Mouse (Mus musculus): ENCODE results near the gene Pcna.
"Not testable (repeated sequence)": the region's sequence is repeated elsewhere in the genome, so short reads cannot be mapped to it uniquely, and the experiment has no call there.

Pcna gene

DNA sequence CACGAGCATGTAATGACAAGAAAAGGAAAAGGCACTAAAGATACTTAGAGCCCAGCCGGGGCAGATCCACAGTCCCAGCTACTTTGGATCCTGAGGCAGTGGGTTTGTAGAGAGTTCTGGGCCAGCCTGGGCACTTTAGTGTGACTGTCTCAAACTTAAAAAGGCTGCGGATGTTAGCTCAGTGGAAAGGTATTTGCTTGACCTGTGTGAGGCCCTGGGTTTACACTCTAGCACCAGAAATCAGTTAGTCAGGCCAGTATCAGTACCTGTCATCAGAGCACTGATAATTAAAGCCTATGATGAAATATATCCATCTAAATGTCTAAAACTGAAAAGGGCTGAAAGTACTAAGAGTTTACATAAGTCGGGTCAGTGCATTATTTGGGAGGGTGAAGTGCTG is 23.1 kb upstream of the Pcna start:
- DNase-seq (ENCODE audit: low read depth, low spot score) = no peak

DNA sequence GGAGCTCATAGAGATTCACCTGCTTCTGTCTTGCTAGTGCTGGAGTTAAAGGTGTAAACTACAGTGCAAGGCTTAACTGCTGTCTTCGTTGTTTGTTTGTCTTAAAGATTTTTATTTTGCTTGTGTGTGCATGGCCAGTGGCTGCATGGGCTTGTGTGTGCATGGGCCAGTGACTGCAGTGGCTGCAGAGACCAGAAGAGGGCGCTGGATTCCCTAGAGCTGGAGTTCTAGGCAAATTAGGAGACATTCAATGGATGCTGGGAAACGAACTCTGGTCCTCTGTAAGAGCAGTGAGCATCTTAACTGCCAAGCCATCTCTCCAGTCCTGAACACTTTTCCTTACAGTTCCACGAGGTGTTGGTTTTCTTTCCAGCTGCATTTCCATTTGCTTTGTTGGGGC is 22.4 kb upstream of the Pcna start:
- no peak for DNase-seq (ENCODE audit: low read depth, low spot score)

DNA sequence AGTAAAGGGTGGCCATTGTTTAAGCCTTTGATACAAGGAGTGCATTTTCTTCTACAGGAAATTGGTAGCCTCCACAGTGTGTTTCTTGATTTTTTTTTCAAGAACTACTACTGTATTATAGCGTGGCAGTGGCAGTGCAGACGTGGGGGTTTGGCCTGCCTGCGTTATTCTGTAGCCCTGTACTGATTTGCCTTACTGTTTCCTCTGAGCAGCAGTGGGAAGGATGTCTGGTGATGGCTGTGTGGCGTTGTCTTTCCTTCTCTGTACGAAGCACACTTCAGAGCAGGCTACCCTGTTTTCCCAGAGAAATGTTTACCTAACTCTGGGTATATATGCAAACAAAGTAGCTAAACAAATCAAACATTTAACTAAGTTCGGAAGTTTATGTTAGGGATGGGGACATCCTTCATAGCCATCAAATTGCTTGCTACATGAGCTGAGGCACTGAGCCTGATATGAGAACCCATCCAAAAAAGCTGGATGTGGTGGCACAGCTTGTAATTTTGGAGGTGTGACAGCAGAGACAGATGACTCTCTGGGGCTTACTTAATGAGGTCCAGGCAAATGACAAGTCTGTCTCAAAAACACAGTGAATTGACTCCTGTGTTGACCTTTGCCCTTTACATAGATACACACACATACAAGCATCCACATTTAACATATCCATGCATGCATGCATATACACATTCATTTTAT is 19.7 kb upstream of the Pcna start:
- no peak for DNase-seq (ENCODE audit: low read depth, low spot score)

DNA sequence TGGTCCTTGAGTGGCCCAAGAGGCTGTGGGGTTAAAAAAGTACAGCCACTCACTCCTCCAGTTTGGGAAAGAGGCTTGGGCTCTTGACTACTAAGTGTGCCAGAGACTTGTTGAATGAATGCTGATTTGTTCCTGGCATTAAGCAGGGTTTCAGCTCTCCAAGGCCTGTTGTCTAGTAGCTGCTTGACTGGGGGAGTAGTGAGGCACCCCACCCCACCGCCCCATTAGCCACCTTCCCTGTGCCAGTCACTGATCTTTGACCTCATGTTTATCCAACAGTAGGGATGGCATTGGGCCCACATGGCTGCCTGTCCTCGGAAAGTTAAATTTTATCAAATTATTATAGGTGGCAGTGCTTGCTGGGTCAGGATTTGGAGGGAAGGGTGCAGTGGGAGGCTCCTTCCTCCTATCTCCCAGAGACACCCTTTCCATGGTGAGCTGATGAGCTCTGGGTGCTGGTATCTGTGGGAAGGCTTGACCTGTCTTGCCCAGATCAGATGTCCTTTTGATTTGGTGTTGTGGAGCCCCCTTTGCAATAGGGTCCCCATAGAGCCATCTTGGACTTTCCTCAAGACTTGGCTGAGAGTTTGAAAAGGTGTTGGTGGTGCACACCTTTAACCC is 17.3 kb upstream of the Pcna start:
- DNase-seq (ENCODE audit: low read depth, low spot score) = no peak

DNA sequence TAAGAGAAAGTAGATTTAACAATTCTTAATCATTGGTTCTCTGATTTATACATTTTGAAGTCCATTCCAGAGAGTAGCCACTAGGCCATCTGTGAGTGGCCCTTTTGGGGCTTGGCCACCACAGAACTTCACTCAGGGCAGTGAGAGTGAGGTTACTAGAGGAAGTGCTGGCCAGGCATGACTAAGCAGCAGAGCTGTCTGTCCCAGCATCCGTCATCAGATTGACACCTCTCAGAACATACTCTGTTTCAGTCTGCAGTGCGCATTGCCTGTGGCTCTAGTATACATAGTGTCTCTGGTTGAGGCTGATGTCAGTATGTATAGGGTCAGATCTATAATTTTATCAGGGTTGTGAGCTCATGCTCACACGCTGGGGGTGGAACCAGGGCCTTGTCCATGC is 16.1 kb upstream of the Pcna start:
- no peak for DNase-seq (ENCODE audit: low read depth, low spot score)

DNA sequence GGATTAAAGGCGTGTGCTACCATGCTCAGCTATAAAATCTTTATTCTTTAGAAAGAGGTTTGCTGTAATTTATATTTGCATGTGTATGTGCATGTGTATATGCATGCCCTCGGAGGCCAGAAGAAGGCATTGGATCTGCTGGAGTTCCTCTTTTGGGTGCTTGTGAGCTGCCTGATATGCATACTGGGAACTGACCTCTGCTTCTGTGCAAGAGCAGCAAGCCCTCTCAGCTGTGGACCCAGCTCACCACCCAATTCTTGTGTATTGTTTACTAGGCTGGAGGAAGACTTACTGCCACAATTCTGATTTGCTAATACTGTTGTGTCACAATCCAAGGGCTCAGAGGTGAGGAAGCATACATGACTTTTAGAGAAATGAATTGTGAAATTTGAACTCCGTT is 13.0 kb upstream of the Pcna start:
- no peak for DNase-seq (ENCODE audit: low read depth, low spot score)

DNA sequence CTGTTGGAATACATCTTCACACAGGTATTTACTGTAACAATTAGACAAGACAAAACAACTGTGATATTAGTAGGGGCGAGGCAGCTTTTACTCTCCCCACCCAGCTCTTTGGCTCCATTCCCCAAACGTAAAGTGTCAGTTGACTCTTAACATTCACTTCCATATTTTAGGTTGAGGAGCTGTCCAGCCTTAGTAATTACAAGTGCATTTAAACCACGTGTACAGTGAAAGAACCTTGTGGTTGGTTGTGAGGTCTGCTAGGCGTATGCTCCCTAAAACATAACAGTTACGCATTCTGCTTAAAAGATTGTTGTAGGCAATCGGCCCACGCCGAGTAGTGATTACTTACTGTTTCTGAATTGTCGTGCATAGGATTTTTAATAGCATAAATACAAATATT is 12.1 kb upstream of the Pcna start:
- no peak for DNase-seq (ENCODE audit: low read depth, low spot score)

DNA sequence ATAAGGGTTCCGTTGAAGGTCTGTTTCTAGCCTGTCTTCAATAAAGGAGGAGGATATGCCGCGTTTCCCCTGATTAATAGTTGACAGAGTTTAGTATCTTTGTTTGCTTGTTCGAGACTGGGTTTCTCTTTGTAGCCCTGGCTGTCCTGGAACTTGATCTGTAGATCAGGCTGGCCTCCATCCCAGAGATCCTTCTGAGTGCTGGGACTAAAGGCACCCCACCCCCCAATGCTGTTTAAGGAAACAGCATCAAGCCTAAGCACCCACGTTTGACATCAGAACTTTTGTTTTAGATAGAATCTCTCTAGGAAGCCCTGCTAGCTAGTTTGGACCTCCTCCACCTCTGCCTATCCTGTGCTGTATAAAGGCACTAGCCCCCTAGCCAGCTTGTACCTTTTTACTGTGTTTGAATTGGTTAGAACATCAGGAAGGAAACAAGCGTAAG is 11.2 kb upstream of the Pcna start:
- DNase-seq (ENCODE audit: low read depth, low spot score) = no peak

DNA sequence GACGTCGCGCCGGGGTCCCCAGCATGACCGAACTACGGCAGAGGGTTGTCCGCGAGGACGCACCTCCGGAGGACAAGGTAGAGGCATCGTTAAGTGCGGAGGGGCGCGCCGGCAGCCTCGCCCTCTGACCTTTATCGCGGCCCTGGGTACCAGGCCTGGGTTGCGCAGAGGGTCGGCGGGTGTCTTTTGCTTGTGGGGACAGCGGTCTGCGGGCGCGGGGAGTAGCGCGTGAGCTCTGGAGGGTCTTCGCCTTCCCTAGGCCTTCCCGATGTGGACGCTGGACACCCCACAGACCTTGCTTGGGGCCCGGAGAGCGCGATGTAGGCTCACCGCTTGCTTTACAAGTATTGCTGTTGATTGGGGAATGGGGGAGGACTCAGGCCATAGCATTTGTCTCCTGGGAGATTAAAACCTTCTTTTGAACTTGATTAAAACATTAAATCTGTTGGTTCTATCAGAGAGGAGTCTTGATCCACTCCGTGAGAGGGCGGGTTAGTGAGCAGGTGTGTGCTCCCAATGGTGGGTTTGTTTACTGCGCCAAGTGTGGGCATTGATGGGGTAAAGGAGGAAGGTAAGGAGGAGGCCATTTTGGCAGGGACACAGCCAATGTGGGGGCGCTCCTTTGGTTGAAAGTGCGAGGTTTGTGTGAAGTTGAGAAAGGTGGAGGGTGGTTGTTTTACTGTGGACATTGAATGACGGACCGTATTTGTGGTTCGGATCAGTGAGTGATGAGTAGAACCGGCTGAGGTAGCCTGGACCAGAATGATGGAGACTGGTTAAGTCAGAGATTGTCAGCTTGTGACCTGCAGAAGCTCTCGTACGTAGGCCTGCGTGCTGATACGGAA is 10.5 kb upstream of the Pcna start:
- DNase-seq (ENCODE audit: low read depth, low spot score) = no peak

DNA sequence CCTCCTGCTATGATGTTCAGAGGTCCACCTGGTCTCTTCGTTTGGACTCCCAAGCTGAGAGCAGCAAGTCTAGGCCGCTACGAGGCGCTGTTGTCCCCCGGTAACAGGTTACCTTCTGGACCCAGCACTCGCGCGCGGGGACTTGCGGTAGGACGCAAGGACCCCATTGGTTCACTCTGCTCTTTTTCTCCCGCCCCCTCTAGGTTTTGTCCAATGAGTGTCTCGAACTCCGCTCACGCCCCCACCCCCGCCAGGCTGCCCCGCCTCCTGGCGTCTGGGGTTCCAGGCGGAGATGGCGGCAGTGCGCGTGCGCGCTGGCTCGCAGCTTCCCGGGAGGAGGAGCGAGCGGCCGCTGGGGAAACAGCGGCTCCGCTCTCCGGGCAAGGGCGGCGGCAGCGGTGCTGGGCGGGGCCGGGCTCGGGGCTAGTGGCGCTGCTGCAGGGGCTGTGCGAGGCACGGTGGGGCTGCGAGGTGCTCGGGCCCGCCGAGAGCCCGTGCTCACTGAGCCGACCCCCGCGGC is 9.8 kb upstream of the Pcna start, which contains the start of gene Cds2:
Gene Cds2 (plus strand): TSS at position 270 of the 520 bp plus-strand sequence.
- DNase-seq (ENCODE audit: low read depth, low spot score) = peak; percentile 99

DNA sequence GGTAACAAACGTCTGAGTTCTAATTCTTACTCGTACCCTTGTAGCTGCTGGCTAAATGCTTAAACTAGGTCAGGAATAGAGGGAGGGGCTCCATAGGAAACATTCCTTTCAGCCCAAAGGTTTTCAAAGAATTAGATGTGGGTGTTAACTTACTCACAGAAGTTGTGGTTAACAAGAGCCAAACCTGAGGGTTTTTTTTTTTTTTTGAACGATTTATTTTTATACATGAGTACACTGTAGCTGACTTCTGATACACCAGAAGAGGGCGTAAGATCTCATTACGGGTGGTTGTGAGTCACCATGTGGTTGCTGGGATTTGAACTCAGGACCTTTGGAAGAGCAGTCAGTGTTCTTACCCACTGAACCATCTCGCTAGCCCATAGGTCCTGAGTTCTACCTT is 9.1 kb upstream of the Pcna start:
- DNase-seq (ENCODE audit: low read depth, low spot score) = no peak

DNA sequence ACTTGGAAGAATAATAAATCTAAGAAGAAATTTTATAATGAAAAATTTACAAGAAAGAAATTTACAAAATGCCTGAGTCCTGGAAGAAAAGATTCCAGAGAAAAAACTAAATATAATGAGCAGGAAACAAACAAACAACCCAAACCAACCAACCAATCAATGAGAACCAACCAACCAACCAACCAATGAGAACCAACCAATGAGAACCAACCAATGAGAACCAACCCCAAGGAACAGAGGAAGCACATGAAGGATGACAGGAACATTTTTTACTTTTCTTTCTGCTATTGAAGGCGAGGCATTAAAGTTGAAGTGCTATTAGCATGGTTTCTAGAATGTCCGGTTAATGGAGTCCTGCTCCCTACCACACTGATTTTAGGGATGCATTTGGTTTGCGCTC is 7.5 kb upstream of the Pcna start:
- no peak for DNase-seq (ENCODE audit: low read depth, low spot score)

DNA sequence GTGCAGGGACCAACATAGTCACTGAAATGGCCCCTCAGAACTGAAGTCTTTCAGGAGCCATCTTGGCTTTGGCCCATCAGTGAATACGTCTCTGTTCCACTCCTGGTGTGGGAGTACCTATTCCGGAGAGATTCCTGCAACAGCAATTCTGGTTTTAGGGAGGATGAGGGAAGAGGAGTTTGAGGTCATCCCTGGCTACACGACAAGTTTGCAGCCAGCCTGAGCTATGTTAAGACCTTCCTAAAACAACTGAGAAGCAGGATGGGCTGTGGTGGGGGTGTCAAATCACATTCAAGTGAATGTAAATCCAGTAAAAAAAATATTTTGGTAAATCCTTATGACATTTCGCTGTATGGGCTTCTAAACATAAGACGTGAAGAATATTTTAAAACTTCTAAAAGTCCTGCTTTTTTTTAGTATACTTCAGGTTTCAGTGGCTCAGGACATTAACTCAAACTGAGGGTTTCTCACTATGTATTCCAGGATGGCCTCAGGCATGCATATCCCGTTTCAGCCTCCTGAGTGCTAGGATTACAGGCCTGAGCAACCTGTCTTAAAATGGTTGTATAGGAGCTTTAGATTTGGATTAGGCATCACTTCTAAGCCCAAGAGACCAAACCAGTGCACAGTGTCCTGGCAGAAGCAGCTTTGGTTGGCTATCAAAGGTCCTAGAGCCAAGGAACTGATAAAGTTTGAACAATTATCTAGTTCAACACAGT is 4.4 kb upstream of the Pcna start:
- no peak for DNase-seq (ENCODE audit: low read depth, low spot score)

DNA sequence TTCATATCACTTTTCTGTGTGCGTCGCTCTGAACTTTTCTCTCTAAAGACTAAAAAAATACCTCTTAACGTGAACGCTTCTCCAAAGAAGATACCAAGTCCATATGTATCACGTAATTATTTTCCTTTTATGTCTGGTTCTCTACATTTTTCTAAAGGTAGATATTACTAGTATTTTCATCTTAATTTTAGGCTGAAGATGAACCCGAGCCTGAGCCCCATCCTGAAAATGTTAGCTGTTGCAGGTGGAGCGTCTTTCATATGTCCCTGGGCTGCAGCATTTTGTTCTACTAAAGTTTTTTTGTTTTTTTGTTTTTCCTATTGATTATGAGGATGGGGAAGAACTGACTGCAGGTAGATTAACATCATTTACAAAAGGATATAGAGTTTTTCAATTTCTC is 489 bp upstream of the Pcna start:
- no peak for DNase-seq (ENCODE audit: low read depth, low spot score)

DNA sequence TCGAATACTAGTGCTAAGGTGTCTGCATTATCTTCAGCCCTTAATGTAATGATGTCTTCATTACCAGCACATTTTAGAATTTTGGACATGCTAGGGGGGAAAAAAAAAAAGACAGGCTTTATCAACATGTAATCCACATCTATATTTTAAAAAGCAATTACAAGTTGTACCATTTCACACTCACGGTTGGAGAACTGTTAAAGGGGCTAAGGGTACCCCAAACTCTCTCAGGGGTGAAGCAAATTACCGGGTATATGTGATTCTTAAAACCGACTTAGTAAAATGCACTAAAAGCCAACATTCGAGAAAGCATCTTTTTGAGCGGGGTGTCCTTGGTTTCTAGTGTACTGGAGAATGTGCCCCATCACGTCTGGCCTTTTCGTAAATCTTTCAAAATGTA is 1.2 kb downstream of the Pcna start:
- no peak for DNase-seq (ENCODE audit: low read depth, low spot score)

DNA sequence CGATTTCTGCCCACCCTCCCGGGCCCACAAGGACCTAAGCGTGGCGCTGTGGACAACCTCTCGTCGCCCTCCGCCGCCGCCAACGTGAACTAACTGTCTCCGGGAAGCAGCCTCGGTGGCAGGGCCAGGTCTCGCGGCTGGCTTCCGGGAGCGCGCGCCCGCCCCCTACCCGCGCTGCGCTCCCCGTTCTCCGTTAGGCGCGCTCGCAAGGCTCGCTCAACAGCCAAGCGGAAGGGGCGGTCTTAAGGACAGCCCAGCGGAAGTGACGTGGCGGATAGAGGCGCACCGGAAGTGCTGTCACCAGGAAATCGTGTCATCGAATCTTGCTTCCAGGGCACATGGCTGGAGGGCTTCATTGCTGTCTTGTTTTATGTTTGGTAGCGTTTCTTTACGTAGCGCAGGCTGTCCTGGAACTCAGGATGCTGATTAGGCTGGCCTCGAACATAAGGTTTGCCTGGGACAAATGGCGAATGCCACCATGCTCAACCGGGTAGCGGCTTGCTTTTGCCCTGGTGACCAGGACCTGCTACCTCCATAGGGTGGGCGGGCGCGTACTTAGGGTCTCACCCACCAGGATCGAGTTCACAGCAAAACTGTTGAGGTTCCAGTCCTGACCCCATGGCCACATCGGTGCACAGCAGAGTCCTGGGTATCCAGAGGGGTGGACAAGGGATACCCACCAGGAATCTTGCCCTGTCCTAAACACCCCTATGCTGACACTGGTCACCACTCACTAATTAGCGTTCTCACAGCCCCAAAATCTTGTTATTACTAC is 5.4 kb downstream of the Pcna start, which contains the start of gene Tmem230:
Gene Tmem230 (minus strand): TSS at position 269 of the 775 bp plus-strand sequence.
- DNase-seq (ENCODE audit: low read depth, low spot score) = peak; percentile 93

DNA sequence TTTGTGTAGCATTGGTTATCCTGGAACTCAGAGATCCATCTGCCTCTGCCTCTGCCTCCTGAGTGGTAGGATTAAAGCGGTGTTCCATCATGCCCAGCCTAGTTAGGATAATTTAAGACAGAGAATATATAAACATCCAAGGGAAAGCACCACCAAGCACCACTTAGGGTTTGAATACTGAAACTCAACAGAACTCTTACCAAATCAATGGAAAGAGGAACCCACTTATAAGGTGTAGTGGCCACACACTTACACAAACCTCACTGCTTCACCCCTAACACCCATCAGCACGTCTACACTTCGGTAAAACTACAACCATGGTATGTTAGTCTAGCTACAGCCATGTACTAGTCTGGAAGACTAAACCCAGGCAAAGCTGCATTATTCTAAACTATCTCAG is 9.7 kb downstream of the Pcna start:
- DNase-seq (ENCODE audit: low read depth, low spot score) = no peak

DNA sequence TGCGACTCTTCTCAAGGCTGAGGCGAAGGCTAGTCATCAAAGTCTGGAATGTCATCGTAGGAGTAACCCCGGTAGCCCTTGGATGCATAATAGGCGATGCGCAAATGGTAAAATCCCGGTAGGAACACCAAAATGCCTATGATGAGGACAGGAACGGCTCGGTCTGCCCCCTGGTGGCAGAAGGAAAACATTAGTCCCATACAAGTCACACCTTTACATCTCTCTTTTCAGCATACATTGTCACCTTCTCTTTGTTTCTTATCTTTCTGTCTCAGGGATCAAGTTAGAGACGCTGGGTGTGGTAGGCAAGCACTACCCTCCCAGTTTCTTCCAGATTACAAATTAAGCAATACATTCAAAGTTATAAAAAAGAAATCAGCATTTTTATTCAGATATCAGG is 12.7 kb downstream of the Pcna start:
- peak; percentile 30 for DNase-seq (ENCODE audit: low read depth, low spot score)

DNA sequence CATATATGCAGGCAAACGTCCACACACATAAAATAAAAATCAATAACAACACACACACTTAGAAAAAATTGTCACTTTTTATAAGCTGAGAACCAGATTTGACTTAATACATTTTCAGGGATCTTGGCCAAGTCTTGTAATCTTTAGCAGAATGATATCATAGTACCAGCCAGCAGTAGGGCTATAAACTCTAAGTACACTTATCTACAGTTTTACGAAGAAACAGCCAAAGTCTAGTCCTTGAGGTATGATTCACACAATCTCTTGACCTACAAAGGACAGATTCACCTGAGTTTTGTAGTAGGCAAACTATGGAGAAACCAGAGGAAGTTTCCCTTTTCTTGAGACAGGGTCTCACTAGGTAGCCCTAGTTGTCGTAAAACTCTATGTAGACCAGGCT is 13.7 kb downstream of the Pcna start:
- DNase-seq (ENCODE audit: low read depth, low spot score) = not testable (repeated sequence)

DNA sequence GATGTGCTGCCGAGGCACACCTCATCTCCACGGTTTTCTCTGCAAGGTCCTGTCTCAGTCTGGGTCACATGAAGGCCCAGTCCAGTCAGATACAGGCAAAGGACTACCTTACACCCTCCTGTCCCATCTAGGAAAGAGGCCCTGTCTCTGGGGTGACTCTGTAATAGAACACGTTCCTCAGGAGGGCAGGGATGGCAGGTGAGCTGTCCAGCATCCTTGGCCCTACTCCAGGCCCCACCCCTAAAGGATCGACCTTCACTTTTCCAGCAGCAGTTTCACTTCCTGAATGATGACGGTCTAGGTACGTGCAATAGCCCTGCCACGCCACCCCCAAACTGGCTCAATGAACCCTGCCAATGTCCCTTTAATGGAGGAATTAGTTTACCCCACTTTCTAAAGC is 17.1 kb downstream of the Pcna start:
- DNase-seq (ENCODE audit: low read depth, low spot score) = no peak

DNA sequence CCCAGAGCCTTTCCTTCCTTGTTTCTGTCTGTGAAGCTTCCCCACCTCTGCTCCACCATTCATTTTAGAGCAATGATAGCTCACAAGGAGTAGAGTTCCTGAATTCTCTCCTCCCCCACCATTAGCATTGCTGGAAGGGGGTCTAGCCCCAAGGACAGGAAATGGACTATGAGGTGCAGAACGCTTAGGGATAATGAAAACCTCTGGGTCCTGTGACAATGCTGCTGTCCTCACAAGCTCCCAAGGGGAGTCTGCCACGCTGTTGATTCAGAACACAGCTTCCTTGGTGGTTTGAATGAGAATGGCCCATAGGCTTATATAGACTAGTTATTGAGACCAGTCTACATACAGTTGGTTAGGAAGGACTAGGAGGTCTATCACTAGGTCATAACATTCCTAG is 17.8 kb downstream of the Pcna start:
- no peak for DNase-seq (ENCODE audit: low read depth, low spot score)
